Mouse (Mus musculus): ENCODE data around the gene Hoxd13. TPM values are rescaled to one million over a fixed set of nuclear protein-coding genes. Genes with fewer than 3 reads are reported as not detected.

Hoxd13 gene
- polyA plus RNA-seq, 1 experiment from 2014 or later = not detected

DNA sequence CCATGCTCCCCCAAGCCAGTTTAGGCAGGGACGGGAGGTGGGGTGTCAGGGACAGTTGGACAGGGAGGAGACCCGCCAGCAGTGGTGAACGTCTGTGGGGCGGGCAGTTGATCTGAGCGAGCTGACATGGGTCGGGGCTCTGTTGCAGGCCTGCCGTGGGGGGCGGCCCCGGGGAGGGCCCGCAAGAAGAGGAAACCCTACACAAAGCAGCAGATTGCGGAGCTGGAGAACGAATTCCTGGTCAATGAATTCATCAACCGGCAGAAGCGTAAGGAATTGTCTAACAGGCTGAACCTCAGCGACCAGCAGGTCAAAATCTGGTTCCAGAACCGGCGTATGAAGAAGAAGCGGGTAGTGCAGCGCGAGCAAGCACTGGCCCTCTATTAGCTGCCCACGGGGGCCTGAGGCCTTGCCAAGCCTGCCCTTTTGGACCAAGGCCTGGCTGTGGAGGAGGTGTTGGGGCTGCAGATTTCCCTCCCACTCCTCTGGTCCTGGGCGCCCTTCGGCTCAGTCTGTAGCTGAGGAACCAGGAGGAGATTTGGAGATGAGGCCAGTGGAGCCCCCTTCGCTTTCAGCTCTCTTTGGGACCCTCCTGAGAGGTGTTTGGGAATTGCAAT, 7.7 kb downstream of the Hoxd13 start:
- 8% methylated on average over 24 of the region's 24 CpGs for WGBS
- Histone ChIP-seq H3K4me2 (no peak overlapping the region), H3K27ac (no peak overlapping the region), H3K9me3 (replicated peaks) (no peaks in the 10 kb centered on the region), H3K9ac (no peak overlapping the region), H3K4me1 (replicated peaks) (peaks cover 12% of the 10 kb centered on the region), H3K36me3 (no peaks in the 10 kb centered on the region), H3K4me3 (no peak overlapping the region), H3K27me3 (peaks cover 100% of the 10 kb centered on the region)
- ATAC-seq (replicated peaks; ENCODE audit: insufficient number of reproducible peaks, insufficient read depth, low FRiP score, low read depth) = no peak

DNA sequence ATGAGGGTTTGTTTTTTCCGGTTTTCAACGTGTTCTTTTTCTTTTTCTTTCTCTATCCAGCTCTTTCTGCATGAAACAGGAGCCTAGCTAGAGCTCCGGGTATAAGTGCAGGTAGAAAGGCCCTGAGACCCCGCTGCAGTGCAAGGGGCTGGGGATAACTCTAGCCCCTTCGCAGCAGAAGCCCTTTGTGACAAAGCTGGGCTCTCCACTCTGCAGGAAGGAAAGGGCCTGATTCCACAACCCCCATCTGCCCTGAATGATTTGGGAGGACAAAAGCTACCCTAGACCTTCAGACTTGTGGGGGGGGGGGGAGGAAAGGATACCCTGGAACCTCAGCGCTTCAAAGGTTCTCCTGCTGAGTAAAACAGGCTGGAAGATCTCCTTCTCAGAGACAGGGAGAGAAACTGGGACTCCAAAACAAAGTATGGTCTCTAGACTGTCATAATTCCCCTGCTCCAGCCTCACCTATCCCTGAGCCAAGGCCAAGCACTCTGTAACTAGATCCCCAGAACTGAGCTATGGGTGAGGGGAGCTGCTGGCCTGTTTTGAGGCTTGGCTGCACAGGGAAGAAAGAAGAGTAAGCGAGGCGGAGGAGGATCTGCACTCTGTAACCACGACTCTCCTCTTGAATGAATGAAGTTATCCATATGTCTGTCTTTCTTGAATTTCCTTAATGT, 8.4 kb downstream of the Hoxd13 start:
- peaks cover 100% of the 10 kb centered on the region for H3K27me3 ChIP-seq
- H3K9me3 ChIP-seq (replicated peaks) = no peaks in the 10 kb centered on the region
- no peak for ATAC-seq (replicated peaks; ENCODE audit: insufficient number of reproducible peaks, insufficient read depth, low FRiP score, low read depth)
- H3K4me3 ChIP-seq = no peak overlapping the region
- no peak overlapping the region for H3K27ac ChIP-seq
- peaks cover 12% of the 10 kb centered on the region for H3K4me1 ChIP-seq (replicated peaks)
- no peak overlapping the region for H3K9ac ChIP-seq
- H3K4me2 ChIP-seq = no peak overlapping the region
- no peaks in the 10 kb centered on the region for H3K36me3 ChIP-seq
- WGBS = 3% methylated on average over 9 of the region's 9 CpGs

DNA sequence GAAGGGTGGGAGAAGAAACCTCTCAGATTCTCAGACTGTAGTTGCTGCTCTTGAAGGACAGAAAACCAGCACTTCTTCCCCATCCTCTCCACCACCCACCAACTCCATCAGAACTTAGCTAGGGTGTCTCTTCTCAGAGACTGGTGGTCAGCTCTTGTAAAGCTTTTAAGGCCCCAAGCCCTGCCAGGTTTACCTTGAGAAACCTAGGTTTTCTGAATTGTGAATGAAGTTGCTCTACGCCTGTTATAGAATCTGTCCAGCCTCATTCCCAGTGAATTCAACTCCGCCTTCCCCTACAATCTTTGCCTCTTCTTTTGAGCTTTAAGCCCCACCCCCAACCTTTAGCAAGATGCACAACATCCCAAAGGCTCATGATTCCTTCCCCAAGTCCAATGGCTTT, 9.0 kb downstream of the Hoxd13 start:
- Histone ChIP-seq H3K9me3 (replicated peaks) (no peaks in the 10 kb centered on the region), H3K4me3 (no peak overlapping the region), H3K9ac (no peak overlapping the region), H3K4me2 (no peak overlapping the region), H3K4me1 (replicated peaks) (peaks cover 18% of the 10 kb centered on the region), H3K27ac (no peak overlapping the region), H3K27me3 (peaks cover 100% of the 10 kb centered on the region), H3K36me3 (no peaks in the 10 kb centered on the region)
- no peak for ATAC-seq (replicated peaks; ENCODE audit: insufficient number of reproducible peaks, insufficient read depth, low FRiP score, low read depth)
- WGBS = 20% methylated on average over 2 of the region's 2 CpGs

DNA sequence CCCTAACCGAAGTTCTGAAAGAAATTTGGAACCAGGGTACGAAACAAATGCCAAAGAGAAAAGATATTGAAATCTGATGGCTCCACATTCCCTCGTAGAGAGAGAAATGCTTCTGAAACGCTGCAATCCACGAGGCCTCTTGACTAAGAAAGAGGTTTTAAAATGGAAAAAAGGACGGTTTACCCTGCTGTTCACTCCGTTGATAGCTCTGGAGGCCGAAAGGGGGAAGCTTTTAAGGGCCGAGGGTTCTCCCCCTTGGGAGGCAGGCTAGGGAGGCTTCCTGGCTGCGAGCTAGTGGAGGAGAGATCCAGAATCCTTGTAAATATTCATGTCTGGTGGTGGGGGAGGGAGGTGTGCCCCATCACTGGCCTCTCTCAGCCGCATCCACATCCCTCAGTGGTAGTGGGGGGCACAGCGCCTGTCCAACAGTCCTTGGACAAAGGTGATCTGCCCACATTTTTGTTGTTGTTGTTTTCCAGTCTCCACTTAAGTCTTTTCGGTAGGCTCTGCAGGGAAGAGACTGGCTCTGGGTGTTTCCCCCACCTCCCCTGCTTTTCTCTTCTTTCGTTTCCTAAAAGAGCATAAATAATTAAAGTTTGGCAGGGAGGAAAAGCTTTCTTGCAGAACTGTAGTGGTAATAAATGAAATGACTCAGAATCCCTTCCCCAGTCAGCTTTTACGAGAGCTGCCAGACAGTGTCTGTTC, 10.9 kb downstream of the Hoxd13 start, which contains the start of gene Hoxd11:
Gene Hoxd11 (plus strand): TSS at position 667 of the 705 bp plus-strand sequence.
- Histone ChIP-seq H3K27me3 (peaks cover 100% of the 10 kb centered on the region), H3K4me3 (peak within 1 kb of the TSS; percentile 11), H3K27ac (no peak within 1 kb of the TSS), H3K9ac (no peak within 1 kb of the TSS), H3K36me3 (no peaks in the 10 kb centered on the region), H3K4me1 (replicated peaks) (peaks cover 25% of the 10 kb centered on the region), H3K4me2 (peak within 1 kb of the TSS; percentile 1; the same call in 1 of the 2 replicates), H3K9me3 (replicated peaks) (no peaks in the 10 kb centered on the region)
- no peak for ATAC-seq (replicated peaks; ENCODE audit: insufficient number of reproducible peaks, insufficient read depth, low FRiP score, low read depth)
- WGBS = 2% methylated on average over 15 of the region's 15 CpGs

DNA sequence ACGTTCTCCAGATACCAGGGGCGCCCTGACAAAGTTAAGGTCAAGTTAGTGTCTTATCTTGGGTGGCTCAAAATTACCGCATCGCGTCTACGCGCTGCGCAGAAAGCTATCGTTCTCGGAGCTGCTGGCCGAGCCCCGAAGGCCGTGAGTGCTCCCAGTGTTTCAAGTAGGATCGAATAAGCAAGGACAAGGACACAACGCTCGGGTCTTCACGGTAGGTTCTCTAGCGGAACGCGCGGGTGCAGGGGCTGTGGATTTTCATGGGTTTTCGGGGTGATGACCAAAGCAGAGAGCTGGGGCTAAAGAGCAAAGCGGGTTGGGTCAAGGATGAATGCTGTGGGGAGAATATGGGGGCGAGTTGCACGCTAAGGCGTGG, 11.5 kb downstream of the Hoxd13 start:
- Histone ChIP-seq H3K4me3 (peak overlapping the region; percentile 11), H3K27ac (no peak overlapping the region), H3K4me2 (peak overlapping the region; percentile 1; the same call in 1 of the 2 replicates), H3K36me3 (no peaks in the 10 kb centered on the region), H3K4me1 (replicated peaks) (peaks cover 25% of the 10 kb centered on the region), H3K9me3 (replicated peaks) (no peaks in the 10 kb centered on the region), H3K27me3 (peaks cover 100% of the 10 kb centered on the region), H3K9ac (no peak overlapping the region)
- ATAC-seq (replicated peaks; ENCODE audit: insufficient number of reproducible peaks, insufficient read depth, low FRiP score, low read depth) = no peak
- 1% methylated on average over 26 of the region's 26 CpGs for WGBS

DNA sequence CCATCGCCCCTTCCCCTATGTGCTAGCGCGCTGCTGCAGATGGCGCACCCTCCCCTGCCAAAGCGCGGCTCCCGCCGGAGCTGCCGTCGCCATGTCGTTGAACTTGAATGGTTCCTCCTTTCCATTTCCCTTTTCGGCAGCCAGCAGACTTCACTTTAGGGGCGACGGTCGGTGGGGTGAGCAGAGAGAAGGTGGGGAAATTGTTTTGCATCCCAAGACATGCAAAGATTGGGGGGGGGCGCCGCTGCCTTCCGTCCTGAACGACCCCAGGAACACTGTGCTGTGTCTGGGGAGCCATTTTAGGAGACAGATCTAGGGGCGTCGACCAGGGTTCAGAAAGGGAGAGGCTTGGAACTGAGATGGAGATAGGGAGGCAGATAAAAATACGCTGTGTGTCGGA, 11.9 kb downstream of the Hoxd13 start:
- H3K4me1 ChIP-seq (replicated peaks) = peaks cover 25% of the 10 kb centered on the region
- no peak overlapping the region for H3K9ac ChIP-seq
- H3K36me3 ChIP-seq = no peaks in the 10 kb centered on the region
- peak overlapping the region; percentile 1; the same call in 1 of the 2 replicates for H3K4me2 ChIP-seq
- H3K9me3 ChIP-seq (replicated peaks) = no peaks in the 10 kb centered on the region
- WGBS = under 1% methylated on average over 23 of the region's 23 CpGs
- peaks cover 100% of the 10 kb centered on the region for H3K27me3 ChIP-seq
- H3K27ac ChIP-seq = no peak overlapping the region
- H3K4me3 ChIP-seq = peak overlapping the region; percentile 11
- ATAC-seq (replicated peaks; ENCODE audit: insufficient number of reproducible peaks, insufficient read depth, low FRiP score, low read depth) = no peak

DNA sequence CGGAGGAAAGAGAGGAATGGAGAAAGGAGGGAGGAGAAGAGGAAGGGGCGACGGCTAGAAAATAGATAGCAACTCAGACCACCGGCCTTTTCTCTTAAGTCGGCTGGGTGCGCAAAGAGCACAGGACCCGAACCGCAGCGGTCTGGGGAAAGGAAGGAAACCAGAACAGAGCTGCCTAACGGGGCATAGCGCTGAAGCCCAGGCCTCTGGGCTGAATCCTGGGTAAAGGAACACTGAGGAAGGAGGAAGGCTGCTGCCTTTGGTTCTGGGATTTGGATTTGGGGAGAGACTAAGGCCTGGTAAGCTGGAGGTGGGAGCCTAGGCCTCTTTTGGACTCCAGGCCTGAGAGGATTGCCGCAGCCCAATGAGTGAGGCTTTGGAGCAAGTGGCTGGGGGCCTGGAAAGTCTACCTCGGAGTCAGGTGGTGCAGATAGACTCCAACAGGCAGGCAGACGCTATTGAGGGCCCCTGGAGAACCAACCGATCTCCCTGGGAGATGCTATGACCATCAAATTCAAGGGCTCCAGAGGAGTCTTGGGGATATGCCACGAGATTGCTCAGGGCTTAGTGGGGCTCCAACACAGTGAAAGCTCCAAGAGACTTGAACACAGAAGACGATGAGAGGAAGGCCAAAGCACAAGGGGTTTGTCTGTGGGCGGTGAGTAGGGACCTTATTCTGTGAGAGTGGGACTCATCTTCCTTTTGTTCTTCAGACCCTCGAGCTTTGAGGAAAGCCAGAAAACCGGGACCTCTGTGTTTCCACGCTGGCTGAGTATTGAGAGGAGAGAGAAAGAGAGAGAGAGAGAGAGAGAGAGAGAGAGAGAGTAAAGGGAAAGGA, 12.7 kb downstream of the Hoxd13 start:
- H3K9ac ChIP-seq = no peak overlapping the region
- no peak overlapping the region for H3K4me2 ChIP-seq
- H3K4me3 ChIP-seq = no peak overlapping the region
- H3K27me3 ChIP-seq = peaks cover 100% of the 10 kb centered on the region
- no peak overlapping the region for H3K27ac ChIP-seq
- WGBS = 2% methylated on average over 21 of the region's 21 CpGs
- H3K9me3 ChIP-seq (replicated peaks) = no peaks in the 10 kb centered on the region
- ATAC-seq (replicated peaks; ENCODE audit: insufficient number of reproducible peaks, insufficient read depth, low FRiP score, low read depth) = no peak
- peaks cover 25% of the 10 kb centered on the region for H3K4me1 ChIP-seq (replicated peaks)
- no peaks in the 10 kb centered on the region for H3K36me3 ChIP-seq

DNA sequence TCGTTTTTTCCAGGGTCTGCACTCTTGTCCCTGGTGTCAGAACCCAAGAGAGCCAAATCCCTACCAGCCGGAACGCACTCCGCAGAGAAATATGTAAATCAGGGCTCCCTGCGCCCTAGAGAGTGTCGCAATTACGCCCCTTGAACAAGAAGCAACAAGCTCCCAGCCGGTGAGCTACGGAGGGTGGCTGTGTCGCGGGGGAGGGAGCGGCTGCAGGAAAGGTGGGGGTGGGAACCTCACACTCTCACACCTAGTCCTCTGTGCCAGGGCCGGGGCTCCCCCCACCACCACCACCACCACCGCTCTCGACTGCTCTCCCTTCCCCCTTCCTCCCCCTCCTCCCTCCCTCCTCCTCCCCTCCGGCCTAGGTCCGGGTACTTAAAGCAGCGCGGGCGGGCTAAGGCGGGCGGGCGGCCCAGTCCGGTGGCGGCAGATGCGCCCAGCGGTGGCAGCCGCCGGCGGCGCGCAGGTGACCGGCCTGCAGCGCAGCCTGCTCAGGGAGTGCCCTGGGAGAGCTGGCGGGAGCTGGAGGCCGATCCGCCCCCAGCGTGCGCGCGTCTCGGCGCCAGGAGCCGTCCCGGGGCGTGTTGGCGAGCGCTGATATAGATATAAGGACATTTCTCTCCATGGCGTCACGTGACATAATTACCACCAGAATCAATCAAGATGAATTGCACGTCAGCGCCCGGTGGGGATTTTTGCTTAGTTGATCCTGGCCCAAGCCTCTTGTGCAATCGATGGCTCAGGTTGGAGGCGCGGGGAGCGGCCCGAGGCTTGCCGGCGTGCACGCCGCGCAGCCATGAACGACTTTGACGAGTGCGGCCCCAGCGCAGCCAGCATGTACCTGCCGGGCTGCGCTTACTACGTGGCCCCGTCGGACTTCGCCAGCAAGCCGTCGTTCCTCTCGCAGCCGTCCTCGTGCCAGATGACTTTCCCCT, 13.8 kb downstream of the Hoxd13 start:
- ATAC-seq (replicated peaks; ENCODE audit: insufficient number of reproducible peaks, insufficient read depth, low FRiP score, low read depth) = no peak
- WGBS = 1% methylated on average over 77 of the region's 78 CpGs
- Histone ChIP-seq H3K27me3 (peaks cover 99% of the 10 kb centered on the region), H3K4me3 (peak overlapping the region; percentile 34), H3K4me1 (replicated peaks) (peaks cover 25% of the 10 kb centered on the region), H3K36me3 (no peaks in the 10 kb centered on the region), H3K9me3 (replicated peaks) (no peaks in the 10 kb centered on the region), H3K27ac (no peak overlapping the region), H3K4me2 (peak overlapping the region; percentile 50), H3K9ac (no peak overlapping the region)

DNA sequence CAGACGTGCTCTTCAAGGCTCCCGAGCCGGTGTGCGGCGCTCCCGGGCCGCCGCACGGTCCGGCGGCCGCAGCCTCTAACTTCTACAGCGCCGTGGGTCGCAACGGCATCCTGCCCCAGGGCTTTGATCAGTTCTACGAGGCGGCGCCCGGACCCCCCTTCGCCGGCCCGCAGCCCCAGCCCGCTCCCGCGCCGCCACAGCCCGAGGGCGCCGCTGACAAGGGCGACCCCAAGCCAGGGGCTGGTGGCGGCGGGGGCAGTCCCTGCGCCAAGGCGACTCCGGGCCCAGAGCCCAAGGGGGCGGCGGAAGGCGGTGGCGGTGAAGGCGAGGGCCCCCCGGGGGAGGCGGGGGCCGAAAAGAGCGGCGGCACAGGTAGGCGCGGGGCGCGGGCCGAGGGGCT, 14.7 kb downstream of the Hoxd13 start:
- H3K27me3 ChIP-seq = peaks cover 99% of the 10 kb centered on the region
- no peak overlapping the region for H3K9ac ChIP-seq
- WGBS = under 1% methylated on average over 43 of the region's 51 CpGs
- peak overlapping the region; percentile 50 for H3K4me2 ChIP-seq
- H3K36me3 ChIP-seq = no peaks in the 10 kb centered on the region
- peak overlapping the region; percentile 34 for H3K4me3 ChIP-seq
- no peak overlapping the region for H3K27ac ChIP-seq
- H3K4me1 ChIP-seq (replicated peaks) = peaks cover 25% of the 10 kb centered on the region
- no peak; the same call in 1 of the 2 replicates for ATAC-seq (replicated peaks; ENCODE audit: insufficient number of reproducible peaks, insufficient read depth, low FRiP score, low read depth)
- no peaks in the 10 kb centered on the region for H3K9me3 ChIP-seq (replicated peaks)

DNA sequence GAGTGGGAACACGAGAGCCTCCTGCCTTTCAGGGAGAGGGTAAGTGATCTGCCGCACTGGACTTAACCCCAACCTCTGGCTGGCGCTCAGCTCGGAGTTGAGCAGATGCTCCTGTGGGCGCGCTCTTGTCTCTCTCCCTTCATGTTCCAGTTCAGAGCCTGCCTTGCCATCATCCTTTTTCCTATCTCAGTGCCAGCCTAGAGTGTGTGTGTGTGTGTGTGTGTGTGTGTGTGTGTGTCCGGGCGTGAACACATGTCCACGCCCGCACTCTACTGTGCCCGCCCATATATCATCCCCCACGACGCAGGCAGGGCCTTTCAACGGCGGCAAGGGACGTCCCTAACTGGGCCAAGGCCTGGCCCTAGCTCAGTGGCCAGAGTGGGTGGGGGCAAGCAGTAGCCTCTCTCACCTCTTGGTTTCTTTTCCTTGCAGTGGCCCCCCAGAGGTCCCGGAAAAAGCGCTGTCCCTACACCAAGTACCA, 15.4 kb downstream of the Hoxd13 start:
- Histone ChIP-seq H3K27me3 (peaks cover 99% of the 10 kb centered on the region), H3K9ac (no peak overlapping the region), H3K9me3 (replicated peaks) (no peaks in the 10 kb centered on the region), H3K36me3 (no peaks in the 10 kb centered on the region), H3K4me2 (no peak overlapping the region), H3K4me3 (no peak overlapping the region), H3K27ac (no peak overlapping the region), H3K4me1 (replicated peaks) (peaks cover 25% of the 10 kb centered on the region)
- under 1% methylated on average over 18 of the region's 18 CpGs for WGBS
- no peak for ATAC-seq (replicated peaks; ENCODE audit: insufficient number of reproducible peaks, insufficient read depth, low FRiP score, low read depth)

Measured in heart, embryonic 15.5 days (tissue).